9 mouse cellular contexts compared by ENCODE assay signal in genomic region chr9:78193902-78194597, GRCm38 (mm10). TPM values are rescaled to one million over a fixed set of nuclear protein-coding genes. Genes with fewer than 3 reads are reported as not detected.
A peak's percentile ranks its signal among the peaks of the same experiment; 100 is the strongest.
DNase-seq lines count a peak whose midpoint lies in the region; ATAC-seq and TF ChIP-seq lines count a peak whose summit lies in the region.
"Had no signal": no experiment of that assay in that cellular context is flagged by ENCODE, and none has a peak within 500 bp of the region (broad histone marks: within the 10 kb centered on the region; RNA-seq: fewer than 3 reads in every experiment).

No protein-coding gene starts in this region.

- in situ Hi-C loops in Patski (cut with MboI; ENCODE audit: low pct_unique_long_range_greater_than_20kb), result no loop called here

- peaks cover 13% of the 10 kb centered on the region for H3K4me1 ChIP-seq in embryonic facial prominence, embryonic 14.5 days (ENCODE audit: control insufficient read depth, insufficient read depth, low read length)
- H3K4me1 ChIP-seq in hindbrain, embryonic 11.5 days (replicated peaks; ENCODE audit: control insufficient read depth, insufficient read depth, low read length), result 0 out of 2 replicates have a peak, but pooled peaks cover 2% of the 10 kb centered on the region
- no peaks in the 10 kb centered on the region for H3K4me1 ChIP-seq in midbrain, postnatal 0 days (ENCODE audit: insufficient read depth, low read length)

- peak overlapping the region; percentile 80 for H3K4me2 ChIP-seq in embryonic facial prominence, embryonic 14.5 days (ENCODE audit: low read depth, low read length)
- H3K4me2 ChIP-seq in hindbrain, embryonic 11.5 days (replicated peaks; ENCODE audit: low read depth, low read length), result no peak overlapping the region
- no peak overlapping the region for H3K4me2 ChIP-seq in midbrain, postnatal 0 days (ENCODE audit: low read depth, low read length, poor library complexity, severe bottlenecking)

- DNase-seq in layer of hippocampus, adult 11-12 months (ENCODE audit: low spot score), result peak; percentile 68
- no peak for DNase-seq in layer of hippocampus, postnatal 36 days
- DNase-seq in Patski (ENCODE audit: low read depth, low spot score), result peak; percentile 30
- peak; percentile 87 for DNase-seq in embryonic facial prominence, embryonic 14.5 days (ENCODE audit: low spot score)
- peak; percentile 73 for DNase-seq in hindbrain, embryonic 11.5 days (ENCODE audit: low spot score)
- DNase-seq in layer of hippocampus, postnatal 14 days (ENCODE audit: low spot score in 2 of 2), result peak; percentile 21 to 69
- peak; percentile 85 for DNase-seq in midbrain, postnatal 0 days (ENCODE audit: low spot score)
- peak; percentile 63 for DNase-seq in thymus, postnatal 14 days

- no peaks in the 10 kb centered on the region for H3K9me3 ChIP-seq in embryonic facial prominence, embryonic 14.5 days (ENCODE audit: control insufficient read depth, low read length)
- H3K9me3 ChIP-seq in hindbrain, embryonic 11.5 days (ENCODE audit: control insufficient read depth, low read length), result no peaks in the 10 kb centered on the region
- H3K9me3 ChIP-seq in midbrain, postnatal 0 days (ENCODE audit: low read length), result no peaks in the 10 kb centered on the region

- no peaks in the 10 kb centered on the region for H3K27me3 ChIP-seq in Patski
- no peaks in the 10 kb centered on the region for H3K27me3 ChIP-seq in embryonic facial prominence, embryonic 14.5 days (replicated peaks; ENCODE audit: control insufficient read depth, insufficient read depth, low read length)
- H3K27me3 ChIP-seq in hindbrain, embryonic 11.5 days (ENCODE audit: control insufficient read depth, insufficient read depth, low read length), result no peaks in the 10 kb centered on the region
- no peaks in the 10 kb centered on the region for H3K27me3 ChIP-seq in midbrain, postnatal 0 days (ENCODE audit: insufficient read depth, low read length)

- peak; percentile 39 for ATAC-seq in Patski
- ATAC-seq in embryonic facial prominence, embryonic 14.5 days (ENCODE audit: low read depth), result no peak
- peak; percentile 36; the same call in 1 of the 2 replicates for ATAC-seq in hindbrain, embryonic 11.5 days (ENCODE audit: low FRiP score)
- peak; percentile 22; the same call in 1 of the 2 replicates for ATAC-seq in midbrain, postnatal 0 days (ENCODE audit: low FRiP score)

- no peak overlapping the region for H3K4me3 ChIP-seq in embryonic facial prominence, embryonic 14.5 days (ENCODE audit: low read depth, low read length)
- no peak overlapping the region for H3K4me3 ChIP-seq in hindbrain, embryonic 11.5 days (ENCODE audit: low read depth, low read length)
- no peak overlapping the region for H3K4me3 ChIP-seq in midbrain, postnatal 0 days (ENCODE audit: low read depth, low read length)

- CTCF ChIA-PET in Patski (lab: Charles Lee), result interaction anchor here (0.7 to 1.6 kb wide), 11 partner anchors 10 to 113 kb away, joined by 3 to 6 read pairs (median 4); partner anchors contain the start of gene Ick

- no peak overlapping the region for H3K27ac ChIP-seq in embryonic facial prominence, embryonic 14.5 days (replicated peaks; ENCODE audit: low read depth, low read length)
- no peak overlapping the region for H3K27ac ChIP-seq in hindbrain, embryonic 11.5 days (ENCODE audit: low read depth, low read length)
- no peak overlapping the region for H3K27ac ChIP-seq in midbrain, postnatal 0 days (ENCODE audit: low read depth, low read length)

- POLR2A ChIA-PET in Patski (lab: Charles Lee), result no interaction called here

- no peaks in the 10 kb centered on the region for H3K36me3 ChIP-seq in embryonic facial prominence, embryonic 14.5 days (ENCODE audit: control insufficient read depth, insufficient read depth, low read length)
- no peaks in the 10 kb centered on the region for H3K36me3 ChIP-seq in hindbrain, embryonic 11.5 days (ENCODE audit: control insufficient read depth, insufficient read depth, low read length)
- no peaks in the 10 kb centered on the region for H3K36me3 ChIP-seq in midbrain, postnatal 0 days (ENCODE audit: insufficient read depth, low read length)

- no peak overlapping the region for H3K9ac ChIP-seq in embryonic facial prominence, embryonic 14.5 days (ENCODE audit: low read depth, low read length)
- no peak overlapping the region for H3K9ac ChIP-seq in hindbrain, embryonic 11.5 days (ENCODE audit: low read depth, low read length)
- no peak overlapping the region for H3K9ac ChIP-seq in midbrain, postnatal 0 days (replicated peaks; ENCODE audit: low read length, poor library complexity, severe bottlenecking)

- TF ChIP-seq CTCF in Patski (IDR thresholded peaks at IDR 0.05), result peak; percentile 95
- TF ChIP-seq CTCF in midbrain, postnatal 0 days (IDR thresholded peaks at IDR 0.05), result peak; percentile 89

- WGBS in embryonic facial prominence, embryonic 14.5 days, result 49% methylated on average over 9 of the region's 9 CpGs
- WGBS in hindbrain, embryonic 11.5 days, result 51% methylated on average over 9 of the region's 9 CpGs
- WGBS in midbrain, postnatal 0 days, result 44% methylated on average over 9 of the region's 9 CpGs

RNA-seq across cellular contexts. Expression of gene Gsta4, which starts 11.5 kb away (rescaled TPM):
- total RNA-seq in layer of hippocampus, postnatal 36 days (2021), result 10 to 100 TPM; 43.1 to 51.3 TPM
- 18.1 TPM for polyA plus RNA-seq in Patski (2021)
- polyA plus RNA-seq in embryonic facial prominence, embryonic 14.5 days (2014; fragmentation: Nextera tagmentation; extraction: Ambion mirVana), result 67.1 and 70.7 TPM in 2 replicates
- polyA plus RNA-seq in hindbrain, embryonic 11.5 days (2014; fragmentation: Nextera tagmentation; extraction: Ambion mirVana), result 44.0 and 46.4 TPM in 2 replicates
- total RNA-seq in layer of hippocampus, postnatal 14 days (2021), result 10 to 100 TPM; 41.1 to 51.5 TPM
- 12.9 and 17.1 TPM in 2 replicates for total RNA-seq in midbrain, postnatal 0 days (2014; rRNA removed)
- 25.1 and 28.2 TPM in 2 replicates for polyA plus RNA-seq in midbrain, postnatal 0 days (2015; fragmentation: Nextera tagmentation; extraction: Ambion mirVana)

RNA-seq across cellular contexts. Expression of gene Gsta1, which starts 36.4 kb away (rescaled TPM):
- not detected for total RNA-seq in layer of hippocampus, postnatal 36 days (2021)
- 1.8 TPM for polyA plus RNA-seq in Patski (2021)
- polyA plus RNA-seq in embryonic facial prominence, embryonic 14.5 days (2014; fragmentation: Nextera tagmentation; extraction: Ambion mirVana), result 1.00 and 2.6 TPM in 2 replicates
- polyA plus RNA-seq in hindbrain, embryonic 11.5 days (2014; fragmentation: Nextera tagmentation; extraction: Ambion mirVana), result not detected in 2 replicates
- total RNA-seq in layer of hippocampus, postnatal 14 days (2021), result not detected
- not detected in 2 replicates for total RNA-seq in midbrain, postnatal 0 days (2014; rRNA removed)
- polyA plus RNA-seq in midbrain, postnatal 0 days (2015; fragmentation: Nextera tagmentation; extraction: Ambion mirVana), result not detected in 2 replicates
- polyA plus RNA-seq: neural tube, embryonic 11.5 days had no signal

Comparison
In these comparisons a context has a peak if more than half of its experiments do, and no peak if none do; other contexts are left out.
1. DNase-seq: peak in layer of hippocampus, adult 11-12 months (single experiment), Patski (single experiment), embryonic facial prominence, embryonic 14.5 days (single experiment), hindbrain, embryonic 11.5 days (single experiment), layer of hippocampus, postnatal 14 days (2 of 2), midbrain, postnatal 0 days (single experiment) and thymus, postnatal 14 days (single experiment); none in layer of hippocampus, postnatal 36 days (0 of 2).